Mouse (Mus musculus): ENCODE results near the gene Cd300a. TPM values are rescaled to one million over a fixed set of nuclear protein-coding genes. Genes with fewer than 3 reads are reported as not detected.

The Cd300a gene
- total and polyA plus RNA-seq, 3 experiments = 0.58 TPM; not detected in 2

DNA sequence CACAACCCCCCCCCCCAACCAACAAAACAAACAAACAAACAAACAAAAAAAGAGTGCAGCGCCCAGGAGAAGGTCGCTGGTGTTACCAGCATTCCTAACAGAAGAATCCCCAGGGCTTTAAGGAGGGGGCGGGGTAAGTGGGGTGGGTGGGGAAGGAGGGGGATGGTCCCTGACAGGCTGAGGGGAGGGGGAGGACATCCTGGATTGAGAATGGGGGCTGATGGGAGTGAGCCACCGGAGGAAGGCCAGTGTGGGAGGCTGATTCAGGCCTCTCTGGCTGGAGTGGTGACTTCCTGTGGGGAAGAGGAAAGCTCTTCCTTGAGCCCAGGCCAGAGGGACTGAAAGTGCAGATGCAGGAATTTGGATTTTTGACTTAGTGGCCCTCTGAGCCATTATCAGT is 43.5 kb upstream of the Cd300a start:
- Histone ChIP-seq H3K9me3 (replicated peaks; ENCODE audit: insufficient read depth, low read length) (no peaks in the 10 kb centered on the region), H3K9ac (ENCODE audit: control insufficient read depth, low read depth, low read length, poor library complexity, severe bottlenecking) (no peak overlapping the region), H3K4me1 (ENCODE audit: control insufficient read depth in 1 of 2, insufficient read depth in 2 of 2, low read length in 2 of 2) (no peaks in the 10 kb centered on the region), H3K36me3 (ENCODE audit: control insufficient read depth in 1 of 2, insufficient read depth in 2 of 2, low read length in 2 of 2) (no peaks in the 10 kb centered on the region), H3K4me3 (ENCODE audit: control insufficient read depth in 1 of 2, insufficient read depth in 1 of 2, low read depth in 2 of 2, low read length in 2 of 2) (no peak overlapping the region), H3K27me3 (ENCODE audit: control insufficient read depth in 1 of 2, insufficient read depth in 2 of 2, low read length in 2 of 2) (no peaks in the 10 kb centered on the region), H3K27ac (ENCODE audit: control insufficient read depth, low read depth, low read length) (no peak overlapping the region), H3K79me2 (ENCODE audit: control insufficient read depth, insufficient read depth, low read length, poor library complexity) (no peaks in the 10 kb centered on the region)
- no peak for TF ChIP-seq CHD1 (IDR thresholded peaks at IDR 0.05; ENCODE audit: low read depth, low read length)
- TF ChIP-seq BHLHE40 (IDR thresholded peaks at IDR 0.05; ENCODE audit: borderline replicate concordance, low read depth, low read length) = no peak
- TF ChIP-seq MYB (IDR thresholded peaks at IDR 0.05; ENCODE audit: low read depth, low read length) = no peak
- TF ChIP-seq SIN3A (IDR thresholded peaks at IDR 0.05; ENCODE audit: low read length) = no peak
- no peak for TF ChIP-seq USF2 (IDR thresholded peaks at IDR 0.05; ENCODE audit: borderline replicate concordance in 1 of 2, insufficient read depth in 1 of 2, low read depth in 1 of 2, low read length in 2 of 2)
- no peak for TF ChIP-seq ETS1 (IDR thresholded peaks at IDR 0.05; ENCODE audit: low read depth, low read length)
- TF ChIP-seq MAFK (IDR thresholded peaks at IDR 0.05; ENCODE audit: borderline replicate concordance, low read depth, low read length) = no peak
- TF ChIP-seq JUND (IDR thresholded peaks at IDR 0.05; ENCODE audit: low read depth, low read length) = no peak
- no peak for TF ChIP-seq USF1 (IDR thresholded peaks at IDR 0.05; ENCODE audit: low read depth, low read length)
- no peak for TF ChIP-seq MAZ (IDR thresholded peaks at IDR 0.05; ENCODE audit: low read depth, low read length)
- no peak for TF ChIP-seq E2F4 (IDR thresholded peaks at IDR 0.05; ENCODE audit: borderline replicate concordance, low read depth, low read length)
- no peak for TF ChIP-seq MEF2A (IDR thresholded peaks at IDR 0.05; ENCODE audit: extremely low read depth, insufficient replicate concordance, low read depth, low read length, poor library complexity, severe bottlenecking)
- no peak for TF ChIP-seq ELF1 (IDR thresholded peaks at IDR 0.05; ENCODE audit: low read depth, low read length)
- TF ChIP-seq MAX (IDR thresholded peaks at IDR 0.05; ENCODE audit: low read length) = no peak
- no peak for TF ChIP-seq TAL1 (IDR thresholded peaks at IDR 0.05; ENCODE audit: low read length)
- TF ChIP-seq CTCF (IDR thresholded peaks at IDR 0.05 in 2 of 3, conservative IDR thresholded peaks at IDR 0.05 in 1 of 3; ENCODE audit: control insufficient read depth in 1 of 3, insufficient read depth in 1 of 3, low read depth in 2 of 3, low read length in 3 of 3, poor library complexity in 1 of 3, severe bottlenecking in 1 of 3) = no peak
- TF ChIP-seq KAT2A (conservative IDR thresholded peaks at IDR 0.05; ENCODE audit: low read depth, low read length) = no peak
- no peak for TF ChIP-seq GATA1 (IDR thresholded peaks at IDR 0.05; ENCODE audit: low read depth, low read length)
- no peak for TF ChIP-seq SMC3 (IDR thresholded peaks at IDR 0.05; ENCODE audit: low read depth, low read length)
- no peak for TF ChIP-seq RAD21 (IDR thresholded peaks at IDR 0.05; ENCODE audit: low read depth, low read length)
- DNase-seq (ENCODE audit: low read depth, low spot score) = no peak

- no peaks in the 10 kb centered on the region for H3K4me1 ChIP-seq (ENCODE audit: control insufficient read depth in 1 of 2, insufficient read depth in 2 of 2, low read length in 2 of 2)
- TF ChIP-seq MAX (IDR thresholded peaks at IDR 0.05; ENCODE audit: low read length) (no peak), E2F4 (IDR thresholded peaks at IDR 0.05; ENCODE audit: borderline replicate concordance, low read depth, low read length) (no peak), ZKSCAN1 (IDR thresholded peaks at IDR 0.05; ENCODE audit: low read depth, low read length) (no peak), GATA1 (IDR thresholded peaks at IDR 0.05; ENCODE audit: low read depth, low read length) (no peak), EP300 (IDR thresholded peaks at IDR 0.05; ENCODE audit: low read depth in 1 of 2, low read length in 2 of 2) (no peak), CHD1 (IDR thresholded peaks at IDR 0.05; ENCODE audit: low read depth, low read length) (no peak), SIN3A (IDR thresholded peaks at IDR 0.05; ENCODE audit: low read length) (no peak), ELF1 (IDR thresholded peaks at IDR 0.05; ENCODE audit: low read depth, low read length) (no peak)
- no peaks in the 10 kb centered on the region for H3K36me3 ChIP-seq (ENCODE audit: control insufficient read depth in 1 of 2, insufficient read depth in 2 of 2, low read length in 2 of 2)
- no peaks in the 10 kb centered on the region for H3K79me2 ChIP-seq (ENCODE audit: control insufficient read depth, insufficient read depth, low read length, poor library complexity)
- no peak for DNase-seq (ENCODE audit: low read depth, low spot score)
- H3K27ac ChIP-seq (ENCODE audit: control insufficient read depth, low read depth, low read length) = no peak overlapping the region
- H3K9ac ChIP-seq (ENCODE audit: control insufficient read depth, low read depth, low read length, poor library complexity, severe bottlenecking) = no peak overlapping the region
- H3K4me3 ChIP-seq (ENCODE audit: control insufficient read depth in 1 of 2, insufficient read depth in 1 of 2, low read depth in 2 of 2, low read length in 2 of 2) = no peak overlapping the region
- H3K27me3 ChIP-seq (ENCODE audit: control insufficient read depth in 1 of 2, insufficient read depth in 2 of 2, low read length in 2 of 2) = no peaks in the 10 kb centered on the region
- H3K9me3 ChIP-seq (replicated peaks; ENCODE audit: insufficient read depth, low read length) = no peaks in the 10 kb centered on the region
Observed at GRCm38 (mm10) chr11:114847008-114847407, 42.8 kb upstream of the Cd300a start.
